Comparison of ENCODE assay signal across 12 mouse cellular contexts in the genomic region with DNA sequence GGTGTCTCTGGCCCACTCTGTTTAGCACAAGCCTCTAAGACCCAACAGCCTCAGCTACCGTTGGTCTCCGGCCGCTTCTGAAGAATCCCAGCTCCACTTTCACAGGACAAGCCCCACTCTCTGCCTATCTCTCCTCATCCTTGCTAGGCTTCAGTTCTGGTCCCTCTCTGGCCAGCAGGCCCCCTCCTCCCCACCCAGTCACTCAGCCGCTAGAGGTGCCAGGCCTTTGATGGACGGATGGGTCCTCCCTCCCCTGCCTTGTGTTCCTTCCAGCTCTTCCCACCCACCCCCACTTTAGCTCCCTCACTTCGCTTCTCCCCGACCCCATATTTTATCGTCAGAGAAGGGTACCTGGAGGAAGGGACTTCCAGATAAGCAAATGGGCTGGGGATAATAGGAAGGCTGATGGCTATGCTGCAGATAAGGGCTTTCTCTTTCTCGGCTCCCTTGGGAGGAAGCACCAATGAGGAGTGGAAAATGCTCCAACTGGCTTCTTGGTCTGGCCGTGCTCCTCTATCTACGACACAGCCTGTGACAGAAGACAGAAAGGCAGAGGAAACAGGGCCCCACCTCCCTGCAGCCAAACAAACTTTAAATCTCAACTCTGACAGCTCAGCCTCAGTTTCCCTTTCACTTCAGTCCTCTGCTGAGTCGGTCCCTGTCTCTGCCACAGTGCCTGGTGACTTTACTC. TPM values are rescaled to one million over a fixed set of nuclear protein-coding genes. Genes with fewer than 3 reads are reported as not detected.
DNase-seq lines count a peak whose midpoint lies in the region; ATAC-seq and TF ChIP-seq lines count a peak whose summit lies in the region.
"Had no signal": no experiment of that assay in that cellular context is flagged by ENCODE, and none has a peak within 500 bp of the region (broad histone marks: within the 10 kb centered on the region; RNA-seq: fewer than 3 reads in every experiment).

No protein-coding gene starts in this region.

- H3K4me3 ChIP-seq in megakaryocyte, embryonic 14.5 days (replicated peaks), result peak overlapping the region; percentile 80
- H3K4me3 ChIP-seq in heart, postnatal 0 days (ENCODE audit: low read depth, low read length), result peak overlapping the region; percentile 7; the same call in 1 of the 2 replicates
- H3K4me3 ChIP-seq in neural tube, embryonic 14.5 days (ENCODE audit: low read depth, low read length), result no peak overlapping the region

- H3K4me2 ChIP-seq in heart, postnatal 0 days (ENCODE audit: low read depth, low read length), result peak overlapping the region; percentile 39
- no peak overlapping the region for H3K4me2 ChIP-seq in neural tube, embryonic 14.5 days (ENCODE audit: low read depth, low read length)

- peak; percentile 29 for DNase-seq in heart, postnatal 0 days (ENCODE audit: low spot score)
- DNase-seq in kidney, postnatal 25 days, result peak; percentile 41 to 68
- no peak for DNase-seq in spleen, postnatal 4 days (ENCODE audit: low spot score in 2 of 2)
- DNase-seq in cerebellum, adult 9-10 months, result no peak

- no peak for TF ChIP-seq EP300 in heart, postnatal 0 days (IDR thresholded peaks at IDR 0.05; ENCODE audit: low read depth)

- TF ChIP-seq CTCF in heart, postnatal 0 days (IDR thresholded peaks at IDR 0.05; ENCODE audit: low read depth), result no peak

- no peak overlapping the region for H3K9ac ChIP-seq in heart, postnatal 0 days (replicated peaks; ENCODE audit: low read depth, low read length)
- no peak overlapping the region for H3K9ac ChIP-seq in neural tube, embryonic 14.5 days (replicated peaks; ENCODE audit: low read depth, low read length)

- H3K27ac ChIP-seq in heart, postnatal 0 days (ENCODE audit: low read depth), result no peak overlapping the region
- H3K27ac ChIP-seq in neural tube, embryonic 14.5 days (ENCODE audit: low read depth, low read length), result peak overlapping the region; percentile 44; the same call in 1 of the 2 replicates
- H3K27ac ChIP-seq: macrophage had no signal

- no peak for ATAC-seq in megakaryocyte, adult 5-6 weeks (ENCODE audit: poor library complexity, severe bottlenecking)
- ATAC-seq in heart, postnatal 0 days (ENCODE audit: insufficient read depth, low read depth), result 0 out of 2 replicates have a peak, but pooled peaks have one; percentile 25
- ATAC-seq in neural tube, embryonic 14.5 days (ENCODE audit: low read depth), result peak; percentile 15
- ATAC-seq in megakaryocyte progenitor cell, adult 5-6 weeks (replicated peaks; ENCODE audit: poor library complexity), result no peak
- ATAC-seq: Patski had no signal

- WGBS in heart, postnatal 0 days, result 7% methylated on average over 12 of the region's 12 CpGs
- 38% methylated on average over 12 of the region's 12 CpGs for WGBS in neural tube, embryonic 14.5 days

- H3K4me1 ChIP-seq in megakaryocyte, embryonic 14.5 days, result peaks cover 27% of the 10 kb centered on the region
- H3K4me1 ChIP-seq in heart, postnatal 0 days (ENCODE audit: control insufficient read depth, insufficient read depth), result peaks cover 11% of the 10 kb centered on the region
- no peaks in the 10 kb centered on the region for H3K4me1 ChIP-seq in neural tube, embryonic 14.5 days (ENCODE audit: control insufficient read depth, insufficient read depth, low read length)

- peaks cover 18% of the 10 kb centered on the region for H3K36me3 ChIP-seq in megakaryocyte, embryonic 14.5 days (replicated peaks; ENCODE audit: low read length)
- H3K36me3 ChIP-seq in heart, postnatal 0 days (replicated peaks; ENCODE audit: control insufficient read depth, insufficient read depth, low read length), result peaks cover 1% of the 10 kb centered on the region; the same call in 1 of the 2 replicates
- peaks cover 4% of the 10 kb centered on the region; the same call in 1 of the 2 replicates for H3K36me3 ChIP-seq in neural tube, embryonic 14.5 days (ENCODE audit: control insufficient read depth, insufficient read depth, low read length)

- no peaks in the 10 kb centered on the region for H3K9me3 ChIP-seq in megakaryocyte, embryonic 14.5 days
- no peaks in the 10 kb centered on the region for H3K9me3 ChIP-seq in heart, postnatal 0 days (replicated peaks; ENCODE audit: control insufficient read depth, low read length)
- no peaks in the 10 kb centered on the region for H3K9me3 ChIP-seq in neural tube, embryonic 14.5 days (ENCODE audit: control insufficient read depth, low read length)

- peaks cover 37% of the 10 kb centered on the region for H3K27me3 ChIP-seq in megakaryocyte, embryonic 14.5 days (replicated peaks)
- H3K27me3 ChIP-seq in heart, postnatal 0 days (ENCODE audit: control insufficient read depth, insufficient read depth, low read length), result 0 out of 2 replicates have a peak, but pooled peaks cover 3% of the 10 kb centered on the region
- H3K27me3 ChIP-seq in neural tube, embryonic 14.5 days (ENCODE audit: control insufficient read depth, insufficient read depth, low read length), result no peaks in the 10 kb centered on the region
- H3K27me3 ChIP-seq: Patski had no signal

RNA-seq across cellular contexts. Expression of a gene that starts 23.0 kb away (rescaled TPM):
- polyA plus RNA-seq in megakaryocyte, embryonic 14.5 days (2012; ENCODE audit: insufficient read depth, low replicate concordance), result not detected in 2 replicates
- not detected in 2 replicates for total RNA-seq in megakaryocyte, adult 5-6 weeks (2015)
- not detected in 2 replicates for total RNA-seq in megakaryocyte, adult 5-6 weeks (2017)
- total RNA-seq in heart, postnatal 0 days (2014; rRNA removed; ENCODE audit: low replicate concordance), result not detected in 2 replicates
- not detected in 2 replicates for polyA plus RNA-seq in heart, postnatal 0 days (2015; fragmentation: Nextera tagmentation; extraction: Ambion mirVana)
- polyA plus RNA-seq in neural tube, embryonic 14.5 days (2014; fragmentation: Nextera tagmentation; extraction: Ambion mirVana), result not detected in 2 replicates
- not detected in 2 replicates for total RNA-seq in megakaryocyte progenitor cell, adult 5-6 weeks (2015)
- total RNA-seq in megakaryocyte progenitor cell, adult 5-6 weeks (2017), result not detected in 2 replicates
- total RNA-seq: common myeloid progenitor, adult 5-6 weeks had no signal
- polyA plus RNA-seq: macrophage; Patski; spleen, adult 2 months had no signal

RNA-seq across cellular contexts. Expression of a gene that starts 25.0 kb away (rescaled TPM):
- not detected in 2 replicates for polyA plus RNA-seq in megakaryocyte, embryonic 14.5 days (2012; ENCODE audit: insufficient read depth, low replicate concordance)
- total RNA-seq in megakaryocyte, adult 5-6 weeks (2015), result not detected in 2 replicates
- not detected in 2 replicates for total RNA-seq in megakaryocyte, adult 5-6 weeks (2017)
- total RNA-seq in heart, postnatal 0 days (2014; rRNA removed; ENCODE audit: low replicate concordance), result not detected in 2 replicates
- polyA plus RNA-seq in heart, postnatal 0 days (2015; fragmentation: Nextera tagmentation; extraction: Ambion mirVana), result 0.08 and 0.18 TPM in 2 replicates
- polyA plus RNA-seq in neural tube, embryonic 14.5 days (2014; fragmentation: Nextera tagmentation; extraction: Ambion mirVana), result 39.8 and 48.3 TPM in 2 replicates
- not detected in 2 replicates for total RNA-seq in megakaryocyte progenitor cell, adult 5-6 weeks (2015)
- not detected in 2 replicates for total RNA-seq in megakaryocyte progenitor cell, adult 5-6 weeks (2017)
- total RNA-seq: common myeloid progenitor, adult 5-6 weeks had no signal
- polyA plus RNA-seq: macrophage had no signal

RNA-seq across cellular contexts. Expression of a gene that starts 28.5 kb away (rescaled TPM):
- 218 and 333 TPM in 2 replicates for polyA plus RNA-seq in megakaryocyte, embryonic 14.5 days (2012; ENCODE audit: insufficient read depth, low replicate concordance)
- total RNA-seq in megakaryocyte, adult 5-6 weeks (2015), result 5.1 and 9.4 TPM in 2 replicates
- total RNA-seq in megakaryocyte, adult 5-6 weeks (2017), result 5.4 and 7.5 TPM in 2 replicates
- 24.6 and 74.6 TPM in 2 replicates for total RNA-seq in heart, postnatal 0 days (2014; rRNA removed; ENCODE audit: low replicate concordance)
- 5.4 and 5.7 TPM in 2 replicates for polyA plus RNA-seq in heart, postnatal 0 days (2015; fragmentation: Nextera tagmentation; extraction: Ambion mirVana)
- polyA plus RNA-seq in neural tube, embryonic 14.5 days (2014; fragmentation: Nextera tagmentation; extraction: Ambion mirVana), result 10.4 and 10.6 TPM in 2 replicates
- total RNA-seq in megakaryocyte progenitor cell, adult 5-6 weeks (2015), result 43.4 and 51.2 TPM in 2 replicates
- 28.6 and 28.9 TPM in 2 replicates for total RNA-seq in megakaryocyte progenitor cell, adult 5-6 weeks (2017)

RNA-seq across cellular contexts. Expression of a gene that starts 33.4 kb away (rescaled TPM):
- not detected in 2 replicates for polyA plus RNA-seq in megakaryocyte, embryonic 14.5 days (2012; ENCODE audit: insufficient read depth, low replicate concordance)
- total RNA-seq in megakaryocyte, adult 5-6 weeks (2015), result not detected in 2 replicates
- not detected in 2 replicates for total RNA-seq in megakaryocyte, adult 5-6 weeks (2017)
- 4.2 and 8.8 TPM in 2 replicates for total RNA-seq in heart, postnatal 0 days (2014; rRNA removed; ENCODE audit: low replicate concordance)
- 16.4 and 16.5 TPM in 2 replicates for polyA plus RNA-seq in heart, postnatal 0 days (2015; fragmentation: Nextera tagmentation; extraction: Ambion mirVana)
- polyA plus RNA-seq in neural tube, embryonic 14.5 days (2014; fragmentation: Nextera tagmentation; extraction: Ambion mirVana), result not detected in 2 replicates
- total RNA-seq in megakaryocyte progenitor cell, adult 5-6 weeks (2015), result not detected in 2 replicates
- total RNA-seq in megakaryocyte progenitor cell, adult 5-6 weeks (2017), result not detected in 2 replicates
- total RNA-seq: common myeloid progenitor, adult 5-6 weeks had no signal
- polyA plus RNA-seq: macrophage; Patski; spleen, adult 2 months had no signal

RNA-seq across cellular contexts. Expression of a gene that starts 34.4 kb away (rescaled TPM):
- 5.0 and 8.2 TPM in 2 replicates for polyA plus RNA-seq in megakaryocyte, embryonic 14.5 days (2012; ENCODE audit: insufficient read depth, low replicate concordance)
- total RNA-seq in megakaryocyte, adult 5-6 weeks (2015), result 0.41 and 2.0 TPM in 2 replicates
- total RNA-seq in megakaryocyte, adult 5-6 weeks (2017), result 1.3 and 1.4 TPM in 2 replicates
- 7.1 and 7.7 TPM in 2 replicates for total RNA-seq in heart, postnatal 0 days (2014; rRNA removed; ENCODE audit: low replicate concordance)
- polyA plus RNA-seq in heart, postnatal 0 days (2015; fragmentation: Nextera tagmentation; extraction: Ambion mirVana), result 5.2 and 5.5 TPM in 2 replicates
- 15.1 and 15.6 TPM in 2 replicates for polyA plus RNA-seq in neural tube, embryonic 14.5 days (2014; fragmentation: Nextera tagmentation; extraction: Ambion mirVana)
- total RNA-seq in megakaryocyte progenitor cell, adult 5-6 weeks (2015), result 3.5 and 4.8 TPM in 2 replicates
- 7.5 and 8.9 TPM in 2 replicates for total RNA-seq in megakaryocyte progenitor cell, adult 5-6 weeks (2017)

Comparison
In these comparisons a context has a peak if more than half of its experiments do, and no peak if none do; other contexts are left out.
1. ATAC-seq: peak in heart, postnatal 0 days (single experiment) and neural tube, embryonic 14.5 days (single experiment); none in megakaryocyte, adult 5-6 weeks (single experiment) and megakaryocyte progenitor cell, adult 5-6 weeks (single experiment).
2. DNase-seq: peak in heart, postnatal 0 days (single experiment) and kidney, postnatal 25 days (2 of 2); none in spleen, postnatal 4 days (0 of 2) and cerebellum, adult 9-10 months (single experiment).